Mouse (Mus musculus) spleen, adult 18-20 months (tissue): ENCODE data around the gene Senp6.

Experiments
- DNase-seq, 2 experiments: peaks; one replicate each; pipeline ENCODE4 v3.0.0; 2022; ENCODE audit warnings: mixed read lengths in 2 of 2

Gene Senp6

GRCm38 (mm10) chr9:80173629-80174028 lies 106.9 kb downstream of the Senp6 start:
- no peak for DNase-seq

DNA sequence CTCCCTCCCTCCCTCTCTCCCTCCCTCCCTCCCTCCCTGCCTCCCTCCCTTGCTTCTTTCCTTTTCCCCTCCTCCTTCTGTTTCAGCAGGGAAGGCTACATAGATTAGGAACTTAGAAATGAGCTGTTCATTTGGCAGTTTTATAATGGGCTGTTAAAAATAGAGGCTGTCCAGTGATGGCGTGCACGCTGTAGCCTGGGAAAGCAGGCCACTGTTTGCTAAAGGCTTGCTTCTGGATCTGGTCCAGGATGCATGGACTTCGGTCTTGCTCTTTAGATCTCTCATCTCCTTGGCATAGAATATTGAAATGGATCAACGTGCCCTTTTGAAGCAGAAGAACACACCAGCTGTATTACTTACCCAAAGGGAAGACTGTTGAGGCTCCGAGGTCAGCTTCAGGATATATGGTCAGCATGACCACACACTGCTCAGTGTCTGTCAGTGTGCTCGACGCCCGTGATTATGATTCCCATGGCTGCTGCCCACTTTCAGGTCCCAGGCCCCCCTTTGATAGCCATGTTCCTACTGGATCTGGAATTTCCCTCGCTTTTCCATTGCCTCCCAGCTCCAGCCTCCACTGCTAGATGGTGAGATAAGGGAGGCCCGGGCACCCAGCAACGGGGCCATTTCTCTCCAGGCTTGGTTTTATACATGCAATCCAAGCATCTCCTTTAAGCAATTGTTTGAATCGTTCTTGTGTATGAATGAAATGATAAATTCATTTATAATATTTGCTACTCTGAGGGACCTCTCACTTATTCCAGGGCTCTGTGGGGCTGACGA lies 110.2 kb downstream of the Senp6 start:
- no peak for DNase-seq

DNA sequence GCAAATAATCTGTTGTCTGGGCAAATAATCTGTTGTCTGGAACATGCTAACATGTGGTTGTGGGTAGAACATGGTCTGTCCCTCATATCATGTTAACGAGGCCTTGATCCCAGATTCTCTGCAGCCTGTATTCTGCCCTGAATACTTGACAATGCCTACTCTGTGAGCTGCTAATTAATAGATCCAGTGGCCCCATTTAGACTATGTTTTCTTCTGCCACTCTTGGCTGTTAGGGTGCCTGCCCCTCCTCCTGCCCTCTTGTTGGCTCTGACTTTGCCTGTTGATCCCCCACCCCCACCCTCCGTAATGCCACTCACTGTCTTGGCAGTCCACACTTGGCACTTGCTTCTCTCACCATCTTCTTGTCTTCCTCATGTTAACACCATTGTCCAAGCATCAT lies 112.0 kb downstream of the Senp6 start:
- no peak for DNase-seq

GRCm38 (mm10) chr9:80179688-80180087 lies 113.0 kb downstream of the Senp6 start:
- no peak for DNase-seq

- DNase-seq = no peak
Observed at GRCm38 (mm10) chr9:80180771-80181170, 114.1 kb downstream of the Senp6 start.

DNA sequence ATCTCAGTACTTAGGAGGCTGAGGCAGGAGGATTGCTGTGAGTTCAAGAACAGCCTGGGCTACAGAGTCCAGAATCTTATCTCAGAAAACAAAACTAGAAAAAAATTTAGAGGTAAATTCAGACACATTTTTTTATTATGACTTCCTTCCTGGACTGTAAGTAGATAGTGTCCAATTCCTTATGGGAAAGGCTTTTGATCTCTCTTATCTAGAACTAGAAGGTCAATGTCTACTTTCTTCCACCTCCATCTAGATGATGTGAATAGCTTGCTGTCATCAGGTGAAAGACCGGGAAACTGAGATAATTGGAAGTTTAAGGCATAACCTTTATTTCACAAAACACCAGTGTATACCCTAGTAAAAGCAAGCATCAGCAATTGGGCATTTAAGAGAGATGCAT lies 115.0 kb downstream of the Senp6 start:
- no peak for DNase-seq

- no peak for DNase-seq
Observed at GRCm38 (mm10) chr9:80184138-80184537, 117.4 kb downstream of the Senp6 start.

- no peak for DNase-seq
Observed at GRCm38 (mm10) chr9:80185737-80186136, 119.0 kb downstream of the Senp6 start.

DNA sequence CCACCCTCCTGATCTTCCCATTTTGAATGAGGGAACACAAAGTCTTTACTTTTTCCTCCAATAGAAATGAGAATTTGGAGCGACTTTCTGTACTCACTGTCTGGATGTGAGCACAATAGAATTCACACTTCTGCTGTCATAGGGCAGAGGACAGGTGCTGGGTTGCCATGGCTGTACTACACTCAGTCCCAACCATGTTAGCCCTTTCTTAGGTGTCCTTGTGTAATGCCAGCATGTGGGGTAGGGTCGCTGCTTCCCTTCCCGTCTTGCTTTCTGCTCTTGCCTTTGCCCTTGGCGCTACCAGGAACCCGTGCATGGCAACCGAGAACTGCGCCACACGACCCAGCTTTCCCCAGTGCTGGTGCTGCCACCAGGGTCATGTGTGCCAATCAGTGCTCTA lies 120.0 kb downstream of the Senp6 start:
- DNase-seq = no peak

GRCm38 (mm10) chr9:80188324-80188893 lies 121.7 kb downstream of the Senp6 start:
- DNase-seq = no peak

GRCm38 (mm10) chr9:80191240-80191639 lies 124.5 kb downstream of the Senp6 start:
- no peak for DNase-seq

DNA sequence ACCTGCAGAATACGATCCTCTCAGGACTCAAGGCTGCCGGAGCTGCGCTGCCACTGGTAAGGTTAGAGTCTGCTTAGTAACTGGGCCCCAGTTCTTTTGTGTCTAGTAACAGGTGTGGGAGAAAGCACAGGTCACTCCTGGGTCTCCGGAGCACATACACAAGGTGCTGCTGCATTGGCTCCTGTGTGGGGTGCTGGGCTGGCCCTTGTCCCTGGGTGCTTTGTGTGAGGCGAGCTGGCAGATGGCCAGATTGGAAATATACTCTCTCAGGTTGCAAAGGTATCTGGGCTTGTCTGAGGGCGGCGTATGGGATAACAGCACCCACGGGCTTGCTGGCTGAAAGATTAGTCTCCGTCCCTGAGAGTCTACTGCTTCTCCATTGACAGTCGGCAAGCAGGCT lies 125.6 kb downstream of the Senp6 start:
- DNase-seq = no peak

DNA sequence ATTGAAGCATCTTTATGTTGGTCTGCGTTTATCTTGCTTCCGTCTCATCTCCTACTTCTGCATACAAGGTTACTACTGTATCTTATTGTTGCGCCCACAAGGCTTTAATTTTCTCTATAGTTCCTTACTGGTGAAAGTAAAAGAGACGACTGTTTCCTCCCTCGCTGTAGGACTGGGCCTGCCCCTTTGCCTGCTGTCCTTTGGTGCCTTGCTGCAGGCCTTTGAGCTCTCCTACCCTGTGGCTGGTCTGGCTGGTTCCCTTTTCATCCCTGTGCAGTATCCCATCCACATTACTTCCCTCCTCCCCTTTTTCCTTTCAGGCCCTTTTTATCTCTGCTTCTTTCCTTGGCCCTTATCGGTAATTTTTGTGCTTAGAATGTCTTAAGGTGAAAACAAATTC lies 127.7 kb downstream of the Senp6 start:
- no peak for DNase-seq
